Mouse (Mus musculus) neural tube, embryonic 12.5 days (tissue): ENCODE results near the gene Psmd11. TPM values are rescaled to one million over a fixed set of nuclear protein-coding genes. Genes with fewer than 3 reads are reported as not detected.
A peak's percentile ranks its signal among the peaks of the same experiment; 100 is the strongest.

ENCODE experiments used
- ATAC-seq: fragments of 200-750 bp; cut with Nextera tagmentation; 2 replicates; pipeline ENCODE4 v1.8.0; 2017; ENCODE audit warnings: low read depth, mild to moderate bottlenecking, moderate TSS enrichment, moderate library complexity; ENCODE audit not compliant: low FRiP score
- H3K27ac ChIP-seq: fragments of 300-500 bp; sonication (generic); 2 replicates; pipeline ENCODE4 v1.5.1; 2016
- H3K27me3 ChIP-seq: fragments of 300-500 bp; sonication (generic); replicated peaks from 2 replicates; pipeline ENCODE4 v1.6.1; 2016; ENCODE audit warnings: mild to moderate bottlenecking
- H3K36me3 ChIP-seq: fragments of 300-500 bp; sonication (generic); 2 replicates; pipeline ENCODE4 v1.6.1; 2016; ENCODE audit warnings: mild to moderate bottlenecking
- H3K4me1 ChIP-seq: fragments of 300-500 bp; sonication (generic); 2 replicates; pipeline ENCODE4 v1.6.1; 2016
- H3K4me2 ChIP-seq: fragments of 300-500 bp; sonication (generic); replicated peaks from 2 replicates; pipeline ENCODE4 v1.6.1; 2016; ENCODE audit warnings: mild to moderate bottlenecking
- H3K4me3 ChIP-seq: fragments of 300-500 bp; sonication (generic); 2 replicates; pipeline ENCODE4 v1.5.1; 2016
- H3K9ac ChIP-seq: fragments of 300-500 bp; sonication (generic); 2 replicates; pipeline ENCODE4 v1.6.1; 2016; ENCODE audit warnings: mild to moderate bottlenecking
- H3K9me3 ChIP-seq: fragments of 300-500 bp; sonication (generic); 2 replicates; pipeline ENCODE4 v1.6.1; 2016; ENCODE audit warnings: mild to moderate bottlenecking
- WGBS: fragments of 180-500 bp; shearing (Covaris S2); methylation state at CpG from one replicate; pipeline ENCODE4 v1.1.7; 2016; 5-methylcytosine and 5-hydroxymethylcytosine counted together
- polyA plus RNA-seq: library from polyadenylated mRNA; unstranded; fragments of >200 nt; fragmentation: Nextera tagmentation; extraction: Ambion mirVana; gene quantifications from 2 replicates; pipeline ENCODE4 v1.2.1, GENCODE M21; 2016

Gene Psmd11
- polyA plus RNA-seq, 1 experiment from 2014 or later, result 309 TPM

DNA sequence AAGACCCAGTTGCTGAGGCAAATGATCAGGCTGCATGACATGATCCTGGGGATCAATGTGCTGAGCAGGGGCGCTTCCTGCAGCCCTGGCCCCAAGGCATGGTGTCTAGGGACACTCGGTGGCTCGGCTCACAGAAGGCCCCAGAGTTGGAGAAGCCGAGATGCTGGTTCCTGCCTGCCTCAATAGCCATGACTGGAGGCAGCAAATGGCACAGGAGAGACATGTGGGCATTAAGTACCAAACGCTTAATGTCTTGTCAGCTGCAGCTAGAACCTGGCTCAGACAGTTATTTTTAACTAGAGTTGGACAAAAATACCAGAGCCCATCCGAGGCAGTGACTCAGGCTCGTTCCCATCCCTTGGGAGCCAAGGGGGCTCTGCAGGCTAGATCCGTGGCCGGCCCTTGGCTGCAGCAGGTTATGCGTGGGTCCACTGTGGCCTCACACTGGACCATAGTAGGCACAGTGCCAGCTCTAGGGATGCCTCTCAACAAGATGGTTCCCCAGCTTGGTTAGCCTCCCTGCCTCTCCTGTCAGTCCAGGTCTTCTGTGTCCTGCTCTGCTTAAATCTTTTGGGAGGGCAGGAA is 57.3 kb downstream of the Psmd11 start:
- Histone ChIP-seq H3K4me2 (no peak overlapping the region), H3K4me3 (no peak overlapping the region), H3K9ac (no peak overlapping the region), H3K9me3 (no peaks in the 10 kb centered on the region), H3K4me1 (peaks cover 47% of the 10 kb centered on the region), H3K27ac (no peak overlapping the region), H3K36me3 (peaks cover 5% of the 10 kb centered on the region; the same call in 1 of the 2 replicates), H3K27me3 (peaks cover 14% of the 10 kb centered on the region)
- WGBS, result 84% methylated on average over 10 of the region's 10 CpGs
- ATAC-seq, result no peak

- Histone ChIP-seq H3K9ac (no peak overlapping the region), H3K4me1 (peaks cover 38% of the 10 kb centered on the region), H3K4me3 (no peak overlapping the region), H3K27ac (0 out of 2 replicates have a peak overlapping the region, but pooled peaks have one; percentile 15), H3K36me3 (peaks cover 1% of the 10 kb centered on the region; the same call in 1 of the 2 replicates), H3K4me2 (no peak overlapping the region), H3K27me3 (peaks cover 2% of the 10 kb centered on the region), H3K9me3 (no peaks in the 10 kb centered on the region)
- 56% methylated on average over 15 of the region's 15 CpGs for WGBS
- no peak for ATAC-seq
These were observed 59.6 kb downstream of the Psmd11 start for GRCm38 (mm10) chr11:80487904-80488587.

- no peak for ATAC-seq
- Histone ChIP-seq H3K9ac (peak overlapping the region; percentile 17; the same call in 1 of the 2 replicates), H3K4me2 (peak overlapping the region; percentile 16; the same call in 1 of the 2 replicates), H3K9me3 (no peaks in the 10 kb centered on the region), H3K27me3 (no peaks in the 10 kb centered on the region; the same call in 1 of the 2 replicates), H3K27ac (no peak overlapping the region), H3K36me3 (no peaks in the 10 kb centered on the region), H3K4me1 (peaks cover 30% of the 10 kb centered on the region), H3K4me3 (no peak overlapping the region)
- 61% methylated on average over 12 of the region's 12 CpGs for WGBS
These were observed 60.9 kb downstream of the Psmd11 start for GRCm38 (mm10) chr11:80489172-80489881.

- WGBS, result 67% methylated on average over 5 of the region's 5 CpGs
- peaks cover 27% of the 10 kb centered on the region for H3K4me1 ChIP-seq
- ATAC-seq, result no peak
- H3K4me2 ChIP-seq, result no peak overlapping the region
- H3K9ac ChIP-seq, result 0 out of 2 replicates have a peak overlapping the region, but pooled peaks have one; percentile 17
- H3K27me3 ChIP-seq, result no peaks in the 10 kb centered on the region; the same call in 1 of the 2 replicates
- no peak overlapping the region for H3K27ac ChIP-seq
- H3K9me3 ChIP-seq, result no peaks in the 10 kb centered on the region
- H3K36me3 ChIP-seq, result no peaks in the 10 kb centered on the region
- H3K4me3 ChIP-seq, result no peak overlapping the region
These were observed 61.4 kb downstream of the Psmd11 start for GRCm38 (mm10) chr11:80489882-80490196.

- WGBS, result 83% methylated on average over 10 of the region's 10 CpGs
- no peaks in the 10 kb centered on the region for H3K9me3 ChIP-seq
- no peak overlapping the region for H3K4me2 ChIP-seq
- no peak overlapping the region for H3K9ac ChIP-seq
- ATAC-seq, result no peak
- H3K27me3 ChIP-seq, result no peaks in the 10 kb centered on the region; the same call in 1 of the 2 replicates
- H3K36me3 ChIP-seq, result no peaks in the 10 kb centered on the region
- H3K4me3 ChIP-seq, result no peak overlapping the region
- no peak overlapping the region for H3K27ac ChIP-seq
- peaks cover 27% of the 10 kb centered on the region for H3K4me1 ChIP-seq
These were observed 62.4 kb downstream of the Psmd11 start for GRCm38 (mm10) chr11:80490831-80491230.

DNA sequence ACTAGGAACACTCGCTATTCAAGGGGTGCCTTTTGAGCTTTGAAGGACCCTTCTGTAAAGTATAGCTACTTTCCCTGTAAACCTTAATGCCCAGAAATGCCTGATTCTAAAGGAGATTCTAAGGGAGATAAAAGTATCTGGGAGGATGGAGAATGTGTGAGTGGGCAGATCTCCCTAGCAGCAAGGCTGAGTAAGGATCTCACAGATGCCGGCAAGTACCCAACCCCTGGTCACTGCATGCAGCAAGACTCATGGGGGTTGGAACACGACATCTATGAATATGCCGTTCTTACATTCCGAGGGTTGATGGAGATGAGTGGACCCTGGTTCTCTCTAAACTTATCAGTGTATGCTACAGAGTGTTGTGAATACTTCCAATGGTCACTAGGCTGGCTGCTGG is 64.8 kb downstream of the Psmd11 start:
- Histone ChIP-seq H3K27me3 (no peaks in the 10 kb centered on the region; the same call in 1 of the 2 replicates), H3K4me1 (peaks cover 22% of the 10 kb centered on the region), H3K36me3 (no peaks in the 10 kb centered on the region), H3K4me2 (no peak overlapping the region), H3K9me3 (no peaks in the 10 kb centered on the region), H3K9ac (no peak overlapping the region), H3K4me3 (no peak overlapping the region), H3K27ac (no peak overlapping the region)
- WGBS, result 93% methylated on average over 5 of the region's 5 CpGs
- no peak for ATAC-seq

- no peaks in the 10 kb centered on the region; the same call in 1 of the 2 replicates for H3K27me3 ChIP-seq
These were observed 66.4 kb downstream of the Psmd11 start for GRCm38 (mm10) chr11:80494852-80495251.

GRCm38 (mm10) chr11:80495972-80496371 is 67.6 kb downstream of the Psmd11 start:
- H3K36me3 ChIP-seq, result no peaks in the 10 kb centered on the region
- no peak for ATAC-seq
- WGBS, result 93% methylated on average over 6 of the region's 6 CpGs
- H3K4me1 ChIP-seq, result peaks cover 22% of the 10 kb centered on the region
- H3K4me2 ChIP-seq, result no peak overlapping the region
- no peaks in the 10 kb centered on the region for H3K9me3 ChIP-seq
- no peak overlapping the region for H3K27ac ChIP-seq
- no peak overlapping the region for H3K9ac ChIP-seq
- H3K27me3 ChIP-seq, result no peaks in the 10 kb centered on the region
- H3K4me3 ChIP-seq, result no peak overlapping the region

More at GRCm38 (mm10) chr11:80494852-80495251, 66.4 kb downstream of the Psmd11 start:
- 79% methylated on average over 9 of the region's 9 CpGs for WGBS
- H3K4me1 ChIP-seq, result peaks cover 21% of the 10 kb centered on the region
- H3K27ac ChIP-seq, result no peak overlapping the region
- H3K4me3 ChIP-seq, result no peak overlapping the region
- no peak for ATAC-seq
- H3K9me3 ChIP-seq, result no peaks in the 10 kb centered on the region
- H3K9ac ChIP-seq, result no peak overlapping the region
- no peaks in the 10 kb centered on the region for H3K36me3 ChIP-seq
- no peak overlapping the region for H3K4me2 ChIP-seq

- no peaks in the 10 kb centered on the region for H3K9me3 ChIP-seq
- H3K27ac ChIP-seq, result no peak overlapping the region
- H3K36me3 ChIP-seq, result no peaks in the 10 kb centered on the region
- H3K4me2 ChIP-seq, result no peak overlapping the region
- no peak for ATAC-seq
- H3K27me3 ChIP-seq, result no peaks in the 10 kb centered on the region
- WGBS, result 62% methylated on average over 1 of the region's 1 CpGs
- peaks cover 22% of the 10 kb centered on the region for H3K4me1 ChIP-seq
- H3K4me3 ChIP-seq, result no peak overlapping the region
- no peak overlapping the region for H3K9ac ChIP-seq
These were observed 68.2 kb downstream of the Psmd11 start for GRCm38 (mm10) chr11:80496640-80497039.

DNA sequence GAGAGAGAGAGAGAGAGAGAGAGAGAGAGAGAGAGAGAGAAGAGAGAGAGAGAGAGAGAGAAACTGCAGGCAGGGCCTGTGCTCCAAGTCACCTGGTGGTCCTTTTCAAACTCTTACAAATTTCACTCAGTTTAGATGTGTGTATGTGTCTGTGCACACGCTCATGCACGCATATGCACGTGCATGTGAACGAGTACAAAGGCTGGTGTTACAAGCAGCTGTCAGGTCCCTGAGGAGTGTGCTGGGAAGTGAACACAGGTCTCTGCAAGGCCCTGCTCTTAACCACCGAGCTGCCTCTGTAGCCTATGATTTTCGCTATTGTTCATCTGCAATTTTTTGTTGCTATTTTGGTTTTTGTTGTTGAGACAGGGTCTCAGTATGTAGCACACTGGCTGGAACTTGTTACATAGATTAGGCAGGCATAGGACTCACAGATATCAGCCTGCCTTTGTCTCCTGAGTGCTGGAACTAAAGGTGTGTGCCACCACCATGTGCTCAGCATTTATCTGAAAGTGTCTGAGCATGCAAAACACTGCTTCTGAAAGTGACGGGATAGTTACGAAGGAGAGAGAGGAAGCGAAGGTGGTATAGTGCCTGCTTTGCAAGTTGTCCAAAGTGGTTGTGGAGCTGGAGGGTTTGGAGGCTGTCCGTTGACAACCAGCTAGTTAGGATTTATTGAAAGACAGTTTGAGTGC is 69.0 kb downstream of the Psmd11 start:
- ATAC-seq, result no peak

DNA sequence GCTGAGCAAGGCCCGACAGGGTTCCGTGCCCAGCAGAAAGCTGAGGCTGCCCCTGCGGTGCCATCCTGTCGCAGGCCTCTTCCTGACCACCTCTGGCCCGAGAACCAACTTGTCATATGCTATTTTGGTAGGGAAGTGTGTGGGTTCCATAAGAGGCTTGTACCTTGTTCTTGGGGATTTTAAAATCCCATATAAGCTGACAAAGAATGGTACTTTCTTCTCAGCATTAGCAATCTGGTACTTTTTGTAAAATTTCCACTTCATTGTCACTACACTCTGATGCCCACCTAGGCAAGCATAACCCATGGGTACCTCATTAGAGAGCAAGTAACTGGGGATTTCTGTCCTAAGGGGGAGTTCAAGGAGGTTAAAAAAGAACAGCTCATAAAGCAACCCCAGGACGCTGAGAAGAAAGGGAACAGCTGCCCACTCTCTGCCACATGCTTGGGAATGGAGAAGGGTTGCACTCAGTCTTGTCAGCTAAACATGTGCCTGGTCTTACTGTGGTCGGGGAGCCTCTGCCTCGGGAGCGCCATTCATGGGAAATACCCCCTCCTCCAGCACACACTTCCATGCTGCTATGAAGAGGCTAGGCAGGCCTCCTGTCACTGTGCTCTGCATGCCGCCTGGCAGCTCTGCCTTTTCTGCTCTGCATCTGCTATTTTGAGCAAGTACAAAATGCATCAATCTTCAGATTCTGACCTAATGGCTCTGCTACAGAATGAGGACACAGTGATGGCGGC is 70.1 kb downstream of the Psmd11 start:
- 0 out of 2 replicates have a peak overlapping the region, but pooled peaks have one; percentile 6 for H3K27ac ChIP-seq
- peaks cover 27% of the 10 kb centered on the region for H3K4me1 ChIP-seq
- peak; percentile 23; the same call in 1 of the 2 replicates for ATAC-seq
- 46% methylated on average over 11 of the region's 11 CpGs for WGBS
- H3K4me2 ChIP-seq, result 0 out of 2 replicates have a peak overlapping the region, but pooled peaks have one; percentile 20
- no peak overlapping the region for H3K4me3 ChIP-seq
- no peaks in the 10 kb centered on the region for H3K36me3 ChIP-seq
- H3K27me3 ChIP-seq, result no peaks in the 10 kb centered on the region
- H3K9me3 ChIP-seq, result no peaks in the 10 kb centered on the region
- no peak overlapping the region for H3K9ac ChIP-seq

More for the DNA sequence above, 69.0 kb downstream of the Psmd11 start:
- H3K36me3 ChIP-seq, result no peaks in the 10 kb centered on the region
- no peaks in the 10 kb centered on the region for H3K9me3 ChIP-seq
- H3K27me3 ChIP-seq, result no peaks in the 10 kb centered on the region
- 86% methylated on average over 10 of the region's 10 CpGs for WGBS
- no peak overlapping the region for H3K4me2 ChIP-seq
- peaks cover 22% of the 10 kb centered on the region for H3K4me1 ChIP-seq
- H3K9ac ChIP-seq, result no peak overlapping the region
- no peak overlapping the region for H3K27ac ChIP-seq
- H3K4me3 ChIP-seq, result no peak overlapping the region
